Mouse (Mus musculus) MN1 (cell line): Measurements from ENCODE around the gene Pitpnm2.

Source experiments
- DNase-seq: peaks from one replicate; pipeline ENCODE4 v3.0.0-alpha.2; 2016; ENCODE audit warnings: low spot score

Gene Pitpnm2

DNA sequence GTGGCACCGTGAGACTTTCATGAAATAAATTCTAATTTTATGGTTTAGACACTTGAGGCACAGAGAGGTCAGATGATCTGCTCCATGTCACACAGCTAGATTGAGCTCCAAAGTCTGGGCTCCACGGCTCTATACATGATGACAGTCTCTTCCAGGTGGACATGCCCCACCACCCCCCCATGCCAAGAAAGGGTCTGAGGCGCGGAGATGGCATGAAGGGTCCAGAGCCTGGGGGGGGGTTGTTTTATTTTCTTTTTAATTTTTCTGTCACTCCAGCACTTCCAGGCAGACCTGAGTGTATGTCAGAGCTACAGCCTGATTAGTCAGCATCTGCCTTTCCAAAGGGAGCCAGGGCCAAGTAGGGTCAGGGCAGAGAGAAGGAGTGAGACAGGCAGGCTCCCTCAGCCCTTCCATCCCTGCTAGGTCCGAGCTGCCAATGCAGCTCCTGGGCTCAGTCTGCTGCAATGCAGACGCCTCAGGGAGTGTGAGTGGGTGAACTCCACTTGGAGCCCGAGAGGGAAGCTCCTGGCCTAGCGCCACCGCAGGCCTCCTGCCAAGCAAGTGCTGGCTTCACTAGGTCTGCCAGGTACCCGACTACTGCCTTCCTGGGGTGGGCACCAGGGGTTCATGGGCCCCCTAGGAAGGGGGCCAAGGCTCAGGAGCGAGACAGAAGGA, 156.3 kb downstream of the Pitpnm2 start:
- no peak for DNase-seq

DNA sequence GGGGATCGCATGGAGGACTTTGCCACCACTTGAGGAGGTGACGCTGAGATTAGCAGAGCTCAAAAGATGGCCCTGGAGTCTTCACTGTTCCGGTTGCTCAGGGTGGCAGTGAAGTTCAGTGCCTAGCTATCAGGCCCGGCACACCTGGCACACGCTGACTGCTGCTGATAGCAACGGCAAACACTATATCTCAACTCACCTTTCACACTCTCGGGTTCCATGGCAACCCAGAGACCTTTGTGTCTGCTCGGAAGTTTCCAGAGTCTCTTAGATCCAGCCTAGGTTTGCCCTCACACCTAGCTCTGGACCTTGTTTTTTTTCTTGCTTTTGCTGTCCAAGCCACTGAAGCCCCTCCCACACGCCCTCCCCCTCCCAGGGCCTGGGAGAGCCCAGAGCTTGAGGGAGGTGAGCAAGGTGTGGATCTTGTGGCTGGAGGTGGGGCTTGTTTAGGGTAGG, 157.6 kb downstream of the Pitpnm2 start:
- no peak for DNase-seq

DNA sequence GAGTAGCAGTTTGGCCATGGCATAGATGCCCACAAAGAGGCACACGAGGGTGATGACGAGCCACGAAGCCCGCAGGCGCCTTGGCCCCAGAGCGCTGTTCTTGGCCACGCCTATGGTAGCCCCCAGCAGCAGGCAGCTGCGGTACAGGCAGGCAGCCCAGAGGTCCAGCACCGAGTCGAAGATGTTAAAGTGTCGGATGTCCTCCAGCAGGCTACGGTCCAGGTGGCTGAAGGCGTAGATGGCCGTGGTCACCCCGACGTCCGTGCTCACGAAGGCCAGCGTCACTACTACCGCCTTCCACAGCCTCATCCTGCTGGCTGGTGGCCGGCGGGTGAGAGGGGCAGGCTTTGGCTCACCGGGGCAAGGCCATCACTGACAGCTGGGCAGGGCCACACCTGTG, 159.7 kb downstream of the Pitpnm2 start:
- no peak for DNase-seq

DNA sequence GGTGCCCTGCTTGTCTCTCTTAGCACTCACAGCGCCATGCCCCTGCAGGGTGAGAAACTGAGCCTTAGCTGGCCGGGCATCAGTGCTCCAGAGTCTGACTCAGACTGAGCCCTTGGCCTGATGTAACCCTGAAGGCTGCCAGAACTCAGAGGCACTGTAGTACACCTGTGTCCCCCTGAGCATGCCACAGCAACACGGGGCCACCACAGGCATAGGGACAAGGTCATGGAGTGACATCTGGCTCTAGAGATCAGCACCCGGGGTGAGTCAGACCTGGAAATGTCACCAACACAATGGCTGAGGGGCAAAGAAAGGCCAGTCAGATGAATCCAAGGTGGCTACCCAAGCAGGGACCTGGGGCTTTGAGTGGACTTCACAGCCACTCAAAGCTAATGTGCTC, 162.7 kb downstream of the Pitpnm2 start:
- no peak for DNase-seq

DNA sequence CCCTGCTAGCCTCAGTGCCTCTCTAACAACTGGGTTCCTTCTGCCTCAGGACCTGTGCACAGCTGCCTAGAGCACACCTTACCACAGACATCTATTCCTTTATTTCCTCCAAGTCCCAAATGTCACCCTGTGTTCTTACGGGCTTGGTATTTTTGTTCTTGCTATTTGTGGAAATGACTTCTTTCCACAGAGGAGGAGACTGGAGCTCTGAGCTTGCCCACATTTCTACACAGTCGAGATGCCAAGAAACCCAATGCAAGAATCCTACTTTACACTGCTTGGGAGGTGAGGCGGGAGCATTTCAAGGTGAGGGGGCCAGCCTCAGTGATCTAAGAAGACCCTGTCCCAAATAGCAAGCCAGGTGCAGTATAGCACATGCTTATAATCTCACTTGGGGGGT, 164.0 kb downstream of the Pitpnm2 start:
- no peak for DNase-seq

DNA sequence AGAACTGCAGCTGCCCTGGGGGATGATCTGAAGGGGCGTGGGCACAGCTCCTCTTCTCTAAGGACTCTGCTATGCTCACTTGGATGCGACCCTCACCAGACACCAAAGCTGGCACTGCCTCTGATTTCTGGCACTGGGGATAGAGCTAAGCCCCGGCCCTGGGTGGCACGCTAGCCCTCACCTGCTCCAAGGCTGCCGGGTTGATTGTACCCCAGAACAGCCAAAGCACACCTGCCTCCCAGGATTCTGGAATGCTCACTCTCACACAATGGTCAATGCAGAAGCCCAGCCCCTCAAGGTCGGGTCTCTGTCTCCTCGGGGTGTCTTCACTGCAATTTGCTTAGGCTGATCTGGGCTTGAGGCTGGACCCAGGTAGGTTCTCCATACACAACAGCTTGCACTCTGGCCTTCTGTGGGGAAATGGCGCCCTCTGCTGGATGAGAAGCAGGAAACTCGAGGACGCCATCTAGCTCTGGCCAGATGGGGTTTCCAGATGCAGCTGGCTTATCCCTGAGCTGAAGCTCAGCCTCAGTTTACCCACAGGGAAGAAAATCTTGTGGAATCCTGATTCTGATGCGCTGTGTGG, 164.9 kb downstream of the Pitpnm2 start:
- DNase-seq, result peak; percentile 77

DNA sequence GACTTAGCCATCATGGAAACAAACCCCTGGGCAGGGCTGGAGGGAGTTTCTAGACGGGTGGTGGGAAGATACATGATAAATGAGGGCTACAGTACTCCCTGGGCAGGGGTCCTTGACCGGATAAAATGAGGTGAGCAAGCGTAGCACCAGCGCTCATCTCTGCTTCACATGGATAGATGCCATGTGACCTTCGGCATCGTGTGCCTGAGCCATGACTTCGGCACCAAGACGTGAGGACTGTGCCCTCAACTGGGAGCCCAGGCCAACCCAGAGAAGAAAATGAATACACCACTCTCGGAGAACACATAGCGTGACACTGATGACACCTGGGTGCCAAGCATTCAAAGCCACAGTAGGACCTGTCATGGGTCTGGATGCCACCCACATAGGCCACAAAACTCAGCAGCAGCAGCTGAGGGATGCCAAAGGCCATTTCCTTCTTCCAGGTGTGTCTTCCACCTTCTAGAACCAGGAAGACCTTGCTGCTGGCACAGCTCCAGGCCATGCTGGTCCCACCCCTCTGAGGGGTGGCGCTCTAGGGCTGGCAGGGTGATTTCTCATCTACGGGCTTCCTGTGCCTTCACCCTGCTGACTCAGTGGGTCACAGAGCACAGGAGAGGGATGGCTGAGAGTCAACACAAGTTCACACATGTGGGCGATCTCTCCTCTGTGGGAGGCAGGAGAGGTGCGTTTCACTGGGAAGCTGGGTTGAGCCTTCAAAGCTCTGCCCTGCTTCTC, 165.5 kb downstream of the Pitpnm2 start:
- no peak for DNase-seq

DNA sequence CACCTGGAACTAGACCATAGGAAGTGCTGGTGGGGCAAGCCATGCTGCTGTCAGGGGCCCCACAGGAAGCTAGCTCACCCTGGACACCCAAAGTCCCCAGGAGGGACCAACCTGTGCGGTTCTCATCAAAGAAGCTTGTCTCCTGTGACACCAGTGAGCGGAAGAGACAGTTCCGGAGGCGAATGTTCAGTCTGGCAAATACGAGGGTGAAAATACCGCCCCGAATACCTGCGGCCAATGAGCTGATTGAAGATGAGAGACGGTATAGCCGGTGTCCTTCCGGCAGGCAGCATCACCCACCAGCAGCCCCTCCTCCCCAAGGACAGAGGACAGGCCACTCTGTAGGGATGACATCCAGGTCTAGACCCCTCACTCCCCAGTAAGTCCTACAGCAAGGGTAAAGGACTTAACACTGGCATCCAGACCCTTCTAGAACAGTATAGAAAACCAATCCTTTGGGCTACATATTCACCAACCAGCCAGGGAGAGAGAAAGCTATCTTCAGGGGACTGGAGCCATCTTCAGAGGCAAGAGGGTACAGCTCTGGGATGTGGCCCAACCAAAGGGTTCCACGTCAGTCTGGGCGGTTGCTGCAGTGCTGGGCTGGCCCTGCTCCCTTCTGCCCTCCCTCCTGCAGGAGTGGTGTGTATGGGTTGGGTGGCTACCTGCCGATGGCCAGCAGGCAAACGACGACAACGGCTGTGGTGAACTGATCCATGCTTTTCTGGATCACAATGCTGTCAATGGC, 166.4 kb downstream of the Pitpnm2 start:
- DNase-seq, result no peak

DNA sequence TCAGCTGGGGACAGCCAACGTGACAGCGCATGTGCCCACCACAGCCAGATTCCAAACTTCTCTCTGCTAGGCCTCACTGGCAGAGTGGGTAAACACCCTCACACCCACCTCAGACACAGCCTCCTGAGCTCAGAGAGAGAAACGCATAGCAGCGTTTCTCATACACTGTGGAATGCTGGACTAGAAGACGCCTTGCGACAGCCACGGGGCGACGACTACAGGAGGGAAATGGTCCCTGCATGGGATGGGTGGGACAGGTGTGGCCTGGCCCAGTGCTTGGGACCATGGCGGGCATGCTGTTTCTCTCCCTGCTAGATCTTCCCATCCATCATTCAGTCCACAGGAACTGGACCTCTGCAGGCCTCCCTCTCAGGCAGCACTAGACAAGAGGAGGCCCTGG, 167.1 kb downstream of the Pitpnm2 start:
- no peak for DNase-seq

DNA sequence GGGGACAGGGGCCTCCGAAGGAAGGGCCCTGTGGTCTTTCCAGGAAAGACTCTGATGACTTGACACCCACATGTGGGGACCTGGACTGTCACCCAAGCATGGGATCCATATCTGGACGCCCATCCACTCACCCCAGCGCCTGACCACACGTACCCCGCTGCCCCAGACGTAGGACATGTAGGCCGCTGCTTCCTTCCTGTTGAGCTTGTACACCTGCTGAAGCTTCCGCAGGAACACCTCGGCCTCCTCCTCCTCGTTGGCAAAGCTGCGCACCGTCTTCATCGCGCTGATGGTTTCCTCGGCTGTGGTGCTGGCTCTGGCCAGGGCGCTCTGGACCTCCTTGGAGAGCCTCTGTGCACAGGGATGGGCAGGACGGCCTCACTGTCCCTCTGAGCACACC, 169.7 kb downstream of the Pitpnm2 start:
- DNase-seq, result no peak

DNA sequence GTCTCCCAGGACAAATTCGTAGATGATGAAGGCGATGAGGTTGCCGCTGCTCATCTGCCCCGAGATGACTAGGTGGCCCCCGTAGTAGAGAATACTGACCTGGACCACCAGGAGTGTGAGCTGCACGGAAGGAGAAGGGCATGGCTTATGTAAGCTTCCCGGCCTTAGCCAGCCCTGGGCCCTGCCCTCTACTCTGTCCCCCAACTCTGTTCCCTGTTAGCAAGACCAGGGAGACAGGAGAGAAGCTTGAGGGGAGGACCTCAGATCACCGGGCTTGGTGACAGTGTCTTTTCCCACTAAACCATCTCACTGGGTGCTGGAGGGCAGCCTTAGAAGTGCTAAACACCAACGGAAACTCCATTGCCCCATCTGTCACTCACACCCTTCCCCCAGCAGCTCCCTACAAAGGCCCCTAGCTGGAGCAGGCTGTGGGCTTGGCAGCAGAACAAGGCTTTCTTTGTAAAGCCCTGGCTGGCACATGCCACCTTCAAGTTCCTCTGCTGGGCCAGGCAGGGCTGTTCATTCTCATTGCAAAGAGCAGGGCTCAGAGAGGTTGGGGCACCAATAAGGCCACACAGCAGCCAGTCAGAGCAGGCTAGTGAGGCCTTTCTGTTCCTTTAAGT, 170.7 kb downstream of the Pitpnm2 start:
- DNase-seq, result peak; percentile 46

DNA sequence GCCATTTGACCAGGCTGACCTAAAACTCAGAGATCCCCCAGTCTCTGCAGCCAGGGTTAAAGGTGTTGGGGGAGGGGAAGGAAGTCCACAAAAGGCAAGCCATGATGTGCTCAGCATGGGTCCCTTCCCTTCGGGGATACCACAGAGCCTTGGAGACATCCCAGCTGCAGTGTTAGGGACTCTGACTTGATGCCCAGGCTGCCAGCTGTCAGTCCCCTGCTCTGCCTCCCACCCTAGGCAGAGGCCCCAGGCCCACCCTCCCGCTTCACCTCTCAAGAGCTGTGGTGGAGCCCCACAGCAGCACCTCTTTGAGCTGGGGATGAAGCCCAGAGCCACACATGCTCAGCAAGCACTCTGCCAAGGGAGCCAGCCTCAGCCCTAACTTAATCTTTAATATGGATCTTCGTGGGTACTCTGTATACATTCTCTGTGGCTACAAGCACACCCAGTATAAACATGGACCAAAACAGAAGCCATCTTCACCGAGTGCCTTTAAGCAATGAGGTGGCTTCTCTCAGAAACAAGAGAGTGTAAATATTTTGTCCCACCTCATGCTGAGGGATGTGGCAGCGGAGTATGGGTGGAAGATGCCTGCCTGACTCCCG, 171.6 kb downstream of the Pitpnm2 start:
- DNase-seq, result no peak

DNA sequence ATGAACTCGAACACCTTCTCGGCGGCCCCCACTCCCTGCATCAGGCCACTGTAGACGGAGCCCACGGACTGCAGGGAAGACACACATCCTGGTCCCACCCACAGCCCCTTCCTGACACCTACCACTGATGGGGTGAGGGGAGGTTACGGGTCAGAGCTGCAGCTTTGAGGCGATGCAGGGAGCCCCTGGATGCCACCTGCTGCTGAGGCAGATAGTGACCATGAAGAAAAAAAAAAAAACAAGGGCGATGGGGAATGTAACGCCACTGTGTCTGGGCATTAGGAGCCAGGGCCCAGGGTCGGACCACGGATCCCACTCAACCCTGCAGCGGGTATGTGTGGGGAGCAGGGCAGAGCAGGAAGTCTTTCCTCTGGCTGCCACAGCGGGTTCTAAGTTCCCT, 172.3 kb downstream of the Pitpnm2 start:
- no peak for DNase-seq

DNA sequence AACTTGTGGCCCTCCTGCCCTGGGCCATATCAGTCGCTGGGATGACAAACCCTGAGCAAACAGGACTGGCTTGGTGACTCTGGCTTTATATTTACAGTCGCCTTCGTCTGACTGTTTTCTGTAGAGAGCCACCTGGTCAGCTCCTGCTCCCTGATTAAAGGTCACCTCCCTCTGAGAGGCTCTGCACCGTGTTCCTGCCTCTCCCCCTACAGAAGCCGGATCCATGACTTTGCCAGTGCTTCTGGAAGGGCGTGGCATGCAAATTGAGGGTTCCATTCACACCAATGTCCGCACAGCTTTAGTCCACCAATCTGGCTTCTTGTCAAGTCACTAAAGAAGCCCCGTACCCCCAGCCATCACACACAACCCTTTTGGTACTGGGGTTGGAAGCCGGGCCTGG, 173.0 kb downstream of the Pitpnm2 start:
- DNase-seq, result no peak

DNA sequence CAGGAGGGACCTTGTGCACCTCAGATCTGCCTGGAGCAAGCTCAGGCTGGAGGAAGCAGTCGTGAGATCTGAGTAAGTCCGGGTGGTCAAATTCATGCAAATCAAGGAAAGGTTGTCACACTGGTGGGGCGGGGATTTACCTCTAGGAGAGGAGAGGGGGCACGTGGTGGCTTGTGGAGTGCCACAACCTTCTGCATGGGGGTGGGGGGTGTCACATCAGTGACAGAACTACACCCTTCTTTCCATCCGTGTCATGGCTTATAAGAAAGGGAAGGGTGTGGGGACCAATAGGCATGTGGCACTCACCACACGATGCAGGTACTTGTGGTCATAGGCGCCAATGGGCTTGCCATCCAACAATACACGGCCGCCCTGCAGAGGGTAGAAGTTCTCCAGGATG, 173.8 kb downstream of the Pitpnm2 start:
- no peak for DNase-seq

DNA sequence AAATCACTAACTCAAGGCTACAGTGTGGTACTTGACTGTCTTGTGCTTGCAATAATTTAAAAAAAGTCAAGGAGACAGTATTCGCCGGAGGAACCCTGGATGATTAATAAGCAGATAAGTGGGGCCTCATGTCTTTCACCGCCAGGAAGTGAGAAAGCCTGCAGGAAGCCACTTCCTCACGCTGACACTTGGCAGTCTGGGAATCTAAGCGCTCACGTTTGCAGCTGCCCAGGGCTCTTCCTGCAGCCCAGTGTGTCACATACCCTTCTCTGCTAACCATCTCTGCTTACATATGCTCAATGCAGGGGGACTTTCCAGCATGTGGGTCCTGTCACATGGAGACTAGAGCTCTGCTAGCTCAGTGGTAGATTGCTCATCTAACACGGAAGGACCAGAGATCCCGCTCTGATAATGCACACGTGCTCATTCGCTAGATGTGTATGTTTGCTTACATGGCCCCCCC, 174.7 kb downstream of the Pitpnm2 start:
- peak; percentile 56 for DNase-seq

DNA sequence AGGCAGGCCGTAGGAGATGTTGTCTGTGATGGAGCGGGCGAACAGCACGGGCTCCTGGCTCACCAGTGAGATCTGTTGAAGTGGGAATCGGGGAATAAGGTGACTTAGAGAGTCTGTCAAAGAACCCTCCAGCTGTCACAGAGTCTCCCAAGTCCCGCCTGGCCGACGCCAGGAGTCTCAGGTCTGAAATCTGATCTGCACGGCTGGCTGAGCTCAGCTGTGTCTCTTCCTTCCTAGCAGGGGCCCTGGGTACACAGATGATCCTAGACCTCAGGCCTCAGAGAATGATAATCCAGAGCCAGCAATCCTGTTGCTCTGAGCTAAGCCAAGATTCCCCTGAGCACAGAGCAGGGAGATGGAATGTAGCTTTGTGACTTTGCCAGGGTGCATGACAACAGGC, 175.9 kb downstream of the Pitpnm2 start:
- no peak for DNase-seq

DNA sequence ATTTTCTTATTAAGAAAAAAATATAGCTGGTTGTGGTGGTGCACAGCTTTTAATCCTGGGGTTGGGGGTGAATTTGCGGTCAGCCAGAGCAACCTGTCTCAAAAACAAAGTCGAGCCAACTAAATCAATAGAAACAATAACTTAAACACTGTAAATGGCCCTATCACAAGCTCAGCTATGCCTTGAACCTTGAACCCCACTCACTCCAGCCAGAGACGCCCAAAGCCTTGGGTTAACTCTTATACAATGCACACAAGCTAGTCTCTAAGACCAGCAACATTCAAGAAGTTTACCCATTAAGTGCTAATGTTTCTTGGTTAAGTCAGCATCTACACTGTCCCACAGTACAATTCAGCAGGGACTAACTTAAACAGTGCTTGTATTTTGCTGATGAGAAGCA, 179.9 kb downstream of the Pitpnm2 start:
- no peak for DNase-seq
